Mouse (Mus musculus) olfactory bulb, adult 2 months (tissue): Measurements from ENCODE around the gene Dda1.

ENCODE experiments used
- CTCF ChIP-seq: fragments of 200-500 bp; IDR thresholded peaks from 2 replicates; pipeline ENCODE4 v1.5.1; 2012; ENCODE audit warnings: low read depth, mild to moderate bottlenecking, low read length, moderate library complexity; ENCODE audit not compliant: insufficient read depth
- POLR2A ChIP-seq: fragments of 200-500 bp; IDR thresholded peaks from 2 replicates; pipeline ENCODE4 v1.6.1; 2012; ENCODE audit warnings: mild to moderate bottlenecking, low read depth, low read length, moderate library complexity; ENCODE audit not compliant: insufficient read depth

- no peak for TF ChIP-seq CTCF
- no peak for TF ChIP-seq POLR2A
Measured at GRCm38 (mm10) chr8:71504349-71504748, 35.4 kb downstream of the Dda1 start.
